Mouse (Mus musculus) brain, embryonic 18.5 days (tissue): ENCODE measurements around the gene Gstm7.
"Not testable (repeated sequence)": the region's sequence is repeated elsewhere in the genome, so short reads cannot be mapped to it uniquely, and the experiment has no call there.

Experiments used
- DNase-seq: peaks from one replicate; pipeline ENCODE4 v3.0.0-alpha.2; 2012; ENCODE audit warnings: low read depth, low spot score

The Gstm7 gene

GRCm38 (mm10) chr3:107931670-107932069, at the start of gene Gstm7:
Gene Gstm7 (minus strand): TSS chr3:107931817.
- DNase-seq: peak; percentile 91

- DNase-seq: no peak
These were observed 49.6 kb upstream of the Gstm7 start for GRCm38 (mm10) chr3:107981261-107981660.

GRCm38 (mm10) chr3:107977691-107978090, 46.1 kb upstream of the Gstm7 start:
- no peak for DNase-seq

- no peak for DNase-seq
These were observed 42.6 kb upstream of the Gstm7 start for GRCm38 (mm10) chr3:107974237-107974636.

- DNase-seq: no peak
These were observed 40.5 kb upstream of the Gstm7 start for GRCm38 (mm10) chr3:107972070-107972469.

GRCm38 (mm10) chr3:107971101-107971500, 39.5 kb upstream of the Gstm7 start:
- DNase-seq: not testable (repeated sequence)

DNA sequence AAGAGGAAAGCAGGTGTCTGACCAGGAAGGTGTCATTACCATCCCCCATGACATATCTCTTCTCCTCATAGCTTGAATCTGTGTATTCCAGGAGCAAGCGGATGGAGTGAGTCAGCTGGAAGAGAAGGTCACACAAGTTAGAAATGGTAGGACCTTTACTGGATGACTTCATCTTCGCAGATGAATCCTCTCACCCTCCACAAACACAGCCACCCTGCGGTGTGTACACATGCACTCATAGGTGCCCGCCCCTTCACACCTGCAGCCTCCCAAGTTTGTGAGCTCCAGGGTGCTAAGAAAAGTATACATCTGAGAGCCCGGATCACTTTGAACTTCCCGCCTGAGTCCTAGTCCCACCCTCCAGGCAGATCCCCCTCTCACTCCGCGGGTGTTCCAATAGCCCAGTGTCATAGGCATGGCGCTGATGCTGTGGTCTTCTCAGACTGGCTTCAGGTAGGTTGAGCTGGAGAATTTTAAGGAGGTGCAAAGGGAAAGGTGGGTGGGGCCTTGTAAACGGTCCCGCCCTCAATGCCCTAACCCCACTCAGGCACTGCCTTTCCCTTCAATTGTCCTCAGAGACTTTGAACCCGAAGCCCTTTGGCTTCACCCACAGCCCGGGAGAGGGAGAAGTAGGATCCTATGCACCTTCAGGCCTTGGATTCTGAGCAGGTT, 37.2 kb upstream of the Gstm7 start, which contains the start of gene Gstm3:
Gene Gstm3 (minus strand): TSS at position 560 of the 672 bp plus-strand sequence.
- DNase-seq: no peak

DNA sequence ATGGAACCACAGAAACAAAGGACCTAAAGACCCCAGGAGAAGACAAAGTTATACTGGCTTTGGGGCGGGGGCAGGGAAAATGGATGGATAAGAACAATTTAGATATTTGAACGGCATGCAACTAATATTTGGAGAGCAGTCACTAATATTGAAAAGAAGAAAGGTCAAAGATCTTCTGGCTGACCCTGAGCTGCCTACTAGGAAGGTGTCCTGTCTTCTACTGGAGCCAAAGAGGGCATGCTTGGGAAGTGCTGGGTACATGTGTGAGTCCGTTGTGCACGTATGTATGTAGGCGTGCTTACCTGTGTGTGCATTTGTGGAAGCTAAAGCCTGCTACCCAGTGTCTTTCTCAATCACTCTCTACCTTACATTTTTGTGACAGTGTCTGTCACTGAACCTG, 35.0 kb upstream of the Gstm7 start:
- DNase-seq: no peak

GRCm38 (mm10) chr3:107965592-107965991, 34.0 kb upstream of the Gstm7 start:
- no peak for DNase-seq

- no peak for DNase-seq
These were observed 33.2 kb upstream of the Gstm7 start for GRCm38 (mm10) chr3:107964656-107965308.

DNA sequence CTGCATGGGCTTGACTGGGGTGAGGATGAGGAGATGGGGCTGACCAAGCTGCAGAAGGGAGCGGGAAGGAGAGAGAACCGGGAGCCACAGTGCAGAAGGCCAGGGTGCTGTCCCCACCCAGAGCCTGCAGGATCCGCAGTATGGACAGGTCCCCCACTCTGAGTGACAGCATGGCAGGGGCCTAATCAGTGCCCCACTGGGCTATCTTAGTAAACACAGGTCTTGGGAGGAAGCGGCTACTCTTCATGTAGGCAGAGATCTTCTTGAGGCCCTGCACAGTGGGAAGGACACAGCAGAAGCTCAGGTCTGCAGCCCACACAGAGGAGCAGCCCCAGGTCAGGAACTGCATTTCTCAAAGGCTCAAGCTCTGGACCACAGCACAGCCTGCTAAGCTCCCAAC, 32.4 kb upstream of the Gstm7 start:
- DNase-seq: no peak

DNA sequence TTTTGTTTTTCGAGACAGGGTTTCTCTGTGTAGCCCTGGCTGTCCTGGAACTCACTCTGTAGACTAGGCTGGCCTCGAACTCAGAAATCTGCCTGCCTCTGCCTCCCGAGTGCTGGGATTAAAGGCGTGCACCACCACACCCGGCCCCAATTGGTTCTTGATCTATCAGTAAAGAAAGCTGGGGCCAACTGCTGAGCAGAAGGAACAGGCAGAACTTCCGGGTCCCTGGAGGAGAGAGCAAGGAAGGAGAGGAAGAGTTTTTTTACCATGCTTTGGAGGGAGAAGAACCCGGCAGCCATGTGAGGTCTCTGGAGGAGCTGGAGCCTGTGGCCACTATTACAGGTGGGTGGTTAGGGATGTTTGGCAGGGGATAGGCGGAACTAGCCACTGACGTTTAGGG, 23.6 kb upstream of the Gstm7 start:
- DNase-seq: not testable (repeated sequence)

- DNase-seq: no peak
These were observed 22.3 kb upstream of the Gstm7 start for GRCm38 (mm10) chr3:107953906-107954305.

DNA sequence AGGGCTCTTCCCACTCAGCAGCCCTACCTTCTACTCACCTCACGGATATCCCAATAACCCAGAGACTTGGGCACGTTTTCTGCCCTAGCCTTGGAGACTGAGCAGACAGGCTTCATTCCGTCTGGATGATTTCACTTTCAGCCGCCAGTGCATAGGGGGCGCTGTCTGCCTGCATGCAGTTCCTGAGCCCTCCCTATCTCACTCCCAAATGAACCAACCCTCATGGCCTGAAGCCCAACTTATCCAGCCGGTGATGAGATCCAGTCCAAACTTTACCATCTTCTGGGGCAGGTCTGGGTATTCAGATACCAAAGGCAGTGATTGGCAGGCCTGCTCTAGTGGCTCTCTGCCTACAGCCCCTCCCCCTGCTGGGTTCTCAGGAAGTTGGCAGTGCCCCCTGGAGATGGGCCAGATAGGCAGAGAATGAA, 21.7 kb upstream of the Gstm7 start:
- DNase-seq: no peak

DNA sequence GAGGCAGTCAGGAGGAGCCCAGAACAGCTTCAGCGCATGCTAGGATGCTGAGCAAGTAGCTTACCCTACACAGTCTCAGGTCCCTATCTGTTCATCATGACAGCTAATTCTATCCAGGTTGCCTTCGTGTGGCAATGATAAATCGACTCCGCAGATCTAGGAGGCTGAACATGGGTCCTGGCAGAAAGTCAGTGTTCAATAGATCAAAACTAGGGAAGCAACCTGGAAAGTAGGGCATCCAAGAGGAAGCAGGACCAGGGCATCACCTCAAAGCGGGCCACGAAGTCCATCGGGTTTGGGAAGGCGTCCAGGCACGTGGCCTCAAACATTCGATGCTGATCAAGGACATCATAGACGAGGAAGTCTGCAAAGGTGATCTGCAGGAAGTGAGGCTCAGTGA, 18.9 kb upstream of the Gstm7 start:
- no peak for DNase-seq

- not testable (repeated sequence) for DNase-seq
These were observed 17.8 kb upstream of the Gstm7 start for GRCm38 (mm10) chr3:107949461-107949860.

DNA sequence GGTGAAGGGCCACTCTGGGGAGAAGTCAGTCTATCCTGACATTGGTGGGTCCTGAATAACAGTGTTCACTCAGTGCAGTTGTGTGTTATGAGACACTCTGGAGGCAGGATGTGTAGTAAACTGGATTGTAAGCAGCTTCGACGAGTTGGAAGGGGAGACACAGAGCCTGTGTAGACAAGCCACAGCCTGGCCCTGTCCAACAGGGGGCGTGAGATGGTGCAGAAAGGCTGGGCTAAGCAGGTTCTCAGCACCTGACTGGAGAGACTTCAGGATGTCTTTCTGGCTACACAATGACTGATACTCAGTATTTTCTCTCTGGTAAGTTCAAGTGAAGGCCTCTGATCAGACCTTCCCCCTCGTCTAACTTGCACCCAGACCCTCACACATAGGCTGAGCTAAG, 14.1 kb upstream of the Gstm7 start:
- DNase-seq: no peak

DNA sequence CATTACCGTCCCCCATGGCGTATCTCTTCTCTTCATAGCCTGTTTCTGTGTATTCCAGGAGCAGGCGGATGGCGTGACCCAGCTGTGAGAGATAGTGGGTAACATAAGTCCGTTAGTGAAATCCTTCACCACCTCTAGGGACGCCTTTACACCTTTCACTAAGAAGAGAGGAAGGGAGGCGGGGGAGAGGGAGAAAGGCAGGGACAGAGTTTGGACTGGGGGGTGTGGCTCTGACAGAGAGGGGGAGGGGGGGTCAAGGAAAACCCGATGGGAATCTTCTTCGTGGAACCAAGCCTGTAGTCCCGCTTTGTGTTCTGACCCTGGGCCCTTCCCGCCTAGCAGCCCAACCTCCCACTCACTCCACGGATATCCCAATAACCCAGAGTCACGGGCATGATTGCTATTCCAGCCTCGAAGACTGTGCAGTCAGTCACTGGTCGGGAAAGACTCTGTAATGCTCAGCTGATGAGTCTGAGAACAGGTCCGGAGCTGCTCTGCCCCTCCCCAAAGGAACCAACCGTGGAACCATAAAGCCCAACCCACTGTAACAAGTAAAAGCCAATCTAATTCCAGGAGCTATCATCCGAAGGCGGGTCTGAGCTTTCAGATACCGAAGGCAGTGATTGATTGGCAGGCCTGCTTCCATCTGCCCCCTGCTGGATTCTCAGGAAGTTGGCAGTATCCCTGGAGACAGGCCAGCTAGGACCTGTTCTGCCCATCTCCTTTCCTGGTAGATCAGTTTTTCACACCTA, 11.8 kb upstream of the Gstm7 start, which contains the start of gene Gstm6:
Gene Gstm6 (minus strand): TSS at position 511 of the 752 bp plus-strand sequence.
- DNase-seq: peak; percentile 69

- no peak for DNase-seq
These were observed 9.6 kb upstream of the Gstm7 start for GRCm38 (mm10) chr3:107941261-107941660.

DNA sequence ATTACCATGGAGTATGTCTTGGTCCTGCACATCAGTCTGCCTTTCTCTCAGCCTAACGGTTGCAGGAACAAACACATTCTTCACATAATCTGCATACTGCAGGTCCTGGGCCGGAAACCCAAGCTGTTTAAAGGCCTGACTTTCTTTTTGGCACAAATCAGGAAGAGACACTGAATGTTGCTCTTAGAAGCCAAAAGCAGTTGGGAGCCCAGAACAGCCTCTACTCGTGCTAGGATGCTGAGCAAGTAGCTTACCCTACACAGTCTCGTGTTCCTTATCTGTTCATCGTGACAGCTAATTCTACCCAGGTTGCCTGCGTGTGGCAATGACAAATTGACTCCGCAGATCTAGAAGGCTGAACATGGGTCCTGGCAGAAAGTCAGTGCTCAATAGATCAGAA, 8.9 kb upstream of the Gstm7 start:
- DNase-seq: no peak

GRCm38 (mm10) chr3:107939830-107940229, 8.2 kb upstream of the Gstm7 start:
- no peak for DNase-seq

- DNase-seq: no peak
These were observed 7.8 kb upstream of the Gstm7 start for GRCm38 (mm10) chr3:107939403-107939802.
